Mouse (Mus musculus): ENCODE measurements at regions not wholly inside any gene's neighbourhood (a gene's known extent, or its start where the extent isn't known, plus 50 kb on each side); places are given as distances from the start of the nearest gene placed in this dataset.

DNA sequence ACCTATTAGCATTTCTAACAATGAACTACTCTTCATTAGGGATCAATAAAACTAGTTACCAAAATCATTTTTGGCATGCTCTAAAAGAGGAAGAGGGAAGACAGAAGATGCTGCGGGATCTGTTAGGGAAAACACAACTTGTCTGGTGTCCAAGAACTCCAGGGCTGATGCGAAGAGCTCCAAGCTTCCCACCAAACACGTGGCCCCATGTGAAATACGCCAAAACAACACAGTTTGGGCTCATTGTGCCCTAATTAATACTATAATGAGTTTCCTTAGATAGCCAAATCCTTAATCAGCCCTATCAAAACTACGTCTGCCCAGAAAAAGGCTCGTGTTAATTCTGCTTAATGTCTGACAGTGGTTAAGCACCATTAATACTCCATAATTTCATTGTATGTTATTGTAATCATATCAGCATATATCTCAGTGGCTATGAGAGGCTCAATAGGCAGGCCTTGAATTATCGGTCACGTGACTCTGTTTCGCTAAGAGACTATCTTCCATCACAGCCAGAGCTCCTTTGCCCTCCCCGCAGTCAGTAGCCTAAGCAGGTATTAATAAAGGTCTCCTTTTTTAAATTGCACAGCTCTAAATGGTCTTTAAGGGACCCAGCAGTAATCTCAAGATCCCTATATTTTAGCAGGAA, 223.6 kb upstream of the Pou3f3 start:
- ATAC-seq (ENCODE audit: insufficient read depth, low FRiP score, low TSS enrichment) (peak; percentile 27), DNase-seq (ENCODE audit: low spot score) (no peak)
- no peak overlapping the region for H3K4me2 ChIP-seq (ENCODE audit: low read depth)
- peaks cover 6% of the 10 kb centered on the region; the same call in 1 of the 2 replicates for H3K4me1 ChIP-seq (ENCODE audit: control insufficient read depth, insufficient read depth, low read length)
- no peak overlapping the region for H3K9ac ChIP-seq (ENCODE audit: low read length)
- WGBS, result 79% methylated on average over 10 of the region's 10 CpGs
- H3K36me3 ChIP-seq (ENCODE audit: control insufficient read depth, insufficient read depth, low read length), result no peaks in the 10 kb centered on the region
- H3K27me3 ChIP-seq (ENCODE audit: control insufficient read depth, insufficient read depth, low read length), result no peaks in the 10 kb centered on the region
- H3K4me3 ChIP-seq (ENCODE audit: low read depth, low read length), result no peak overlapping the region
- H3K27ac ChIP-seq (ENCODE audit: low read depth, low read length), result 0 out of 2 replicates have a peak overlapping the region, but pooled peaks have one; percentile 24
- H3K9me3 ChIP-seq (ENCODE audit: control insufficient read depth, low read length), result no peaks in the 10 kb centered on the region

DNA sequence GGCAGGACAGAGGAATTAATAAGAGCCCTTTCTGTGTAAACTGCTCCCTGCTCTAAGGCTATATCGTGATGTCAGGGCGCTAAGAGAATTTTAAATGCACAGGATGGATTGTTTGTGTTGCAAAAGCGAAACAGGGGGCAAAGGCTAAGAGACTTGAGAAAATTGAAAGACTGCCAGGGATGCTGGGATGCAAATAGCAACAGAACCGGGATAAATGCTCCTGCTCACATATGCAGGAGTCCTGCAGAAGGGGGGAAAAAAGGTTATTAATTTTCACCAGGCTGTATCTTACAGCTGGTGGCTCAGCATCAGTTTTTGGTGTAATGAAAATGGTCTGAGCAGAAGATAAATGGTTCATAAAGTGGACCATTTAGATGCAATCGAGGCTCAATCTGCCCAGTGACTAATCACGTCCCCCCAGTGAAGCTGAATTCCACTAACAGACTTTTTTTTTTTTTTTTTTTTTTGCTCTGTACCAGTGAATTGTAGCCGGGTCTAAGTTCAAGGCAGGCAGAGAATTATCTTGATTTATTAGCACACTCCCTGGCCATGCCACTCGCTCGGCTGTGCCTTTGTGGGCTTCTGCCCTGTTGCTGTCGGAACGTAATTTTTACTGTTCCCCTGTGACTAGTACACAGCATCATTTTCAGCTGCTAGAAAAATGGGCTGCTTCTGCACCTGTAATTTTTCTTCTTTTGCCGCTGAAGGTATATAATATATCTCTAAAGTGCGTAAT, 222.9 kb upstream of the Pou3f3 start:
- H3K4me3 ChIP-seq (ENCODE audit: low read depth, low read length), result no peak overlapping the region
- H3K4me1 ChIP-seq (ENCODE audit: control insufficient read depth, insufficient read depth, low read length), result peaks cover 6% of the 10 kb centered on the region; the same call in 1 of the 2 replicates
- 0 out of 2 replicates have a peak overlapping the region, but pooled peaks have one; percentile 10 for H3K4me2 ChIP-seq (ENCODE audit: low read depth)
- WGBS, result 21% methylated on average over 13 of the region's 13 CpGs
- H3K27ac ChIP-seq (ENCODE audit: low read depth, low read length), result peak overlapping the region; percentile 24
- peak; percentile 59 for DNase-seq (ENCODE audit: low spot score)
- peak; percentile 91 for ATAC-seq (ENCODE audit: insufficient read depth, low FRiP score, low TSS enrichment)
- H3K9me3 ChIP-seq (ENCODE audit: control insufficient read depth, low read length), result no peaks in the 10 kb centered on the region
- no peaks in the 10 kb centered on the region for H3K36me3 ChIP-seq (ENCODE audit: control insufficient read depth, insufficient read depth, low read length)
- no peak overlapping the region for H3K9ac ChIP-seq (ENCODE audit: low read length)
- no peaks in the 10 kb centered on the region for H3K27me3 ChIP-seq (ENCODE audit: control insufficient read depth, insufficient read depth, low read length)

DNA sequence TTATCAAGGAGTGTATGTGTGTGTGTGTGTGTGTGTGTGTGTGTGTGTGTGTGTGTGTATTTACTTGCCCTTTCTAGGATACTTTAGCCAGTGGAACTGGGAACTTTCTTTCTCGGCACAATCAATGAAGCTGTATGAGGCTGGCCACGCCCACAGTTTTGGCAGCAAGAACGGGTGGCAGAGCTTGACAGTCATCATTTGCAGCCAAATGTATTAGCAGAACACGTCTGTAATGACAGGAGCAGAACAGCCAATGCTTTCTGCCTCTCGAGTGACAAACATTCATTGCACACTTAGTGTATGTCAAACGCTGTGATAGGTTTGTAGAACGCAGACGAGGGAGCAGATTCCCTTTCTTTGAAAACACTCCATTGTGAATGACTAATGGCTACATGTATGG, 221.4 kb upstream of the Pou3f3 start:
- DNase-seq (ENCODE audit: low spot score) (no peak), ATAC-seq (ENCODE audit: insufficient read depth, low FRiP score, low TSS enrichment) (no peak)
- Histone ChIP-seq H3K9me3 (ENCODE audit: control insufficient read depth, low read length) (no peaks in the 10 kb centered on the region), H3K36me3 (ENCODE audit: control insufficient read depth, insufficient read depth, low read length) (no peaks in the 10 kb centered on the region), H3K9ac (ENCODE audit: low read length) (no peak overlapping the region), H3K4me1 (ENCODE audit: control insufficient read depth, insufficient read depth, low read length) (peaks cover 6% of the 10 kb centered on the region; the same call in 1 of the 2 replicates), H3K4me3 (ENCODE audit: low read depth, low read length) (no peak overlapping the region), H3K27ac (ENCODE audit: low read depth, low read length) (no peak overlapping the region), H3K4me2 (ENCODE audit: low read depth) (no peak overlapping the region), H3K27me3 (ENCODE audit: control insufficient read depth, insufficient read depth, low read length) (no peaks in the 10 kb centered on the region)
- 73% methylated on average over 8 of the region's 8 CpGs for WGBS

DNA sequence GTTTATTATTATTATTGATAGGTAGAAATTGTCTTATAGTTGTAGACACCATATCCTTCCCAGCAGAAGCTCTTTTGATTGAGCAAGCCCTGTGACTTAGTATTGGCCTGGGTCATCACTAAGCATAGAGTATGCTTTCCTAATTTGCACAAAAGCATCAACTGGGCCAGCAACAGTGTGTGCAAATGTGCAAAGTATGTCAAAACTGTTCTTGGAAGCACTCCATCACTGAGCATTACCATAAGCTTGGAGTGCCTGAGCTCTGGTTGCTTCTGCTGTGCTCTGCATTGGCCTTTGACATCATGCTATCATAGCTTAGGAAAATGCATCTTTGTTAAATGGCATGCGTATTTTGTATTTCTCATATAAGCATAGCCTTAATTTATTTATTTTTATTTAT, 220.7 kb upstream of the Pou3f3 start:
- Histone ChIP-seq H3K27ac (ENCODE audit: low read depth, low read length) (no peak overlapping the region), H3K27me3 (ENCODE audit: control insufficient read depth, insufficient read depth, low read length) (no peaks in the 10 kb centered on the region), H3K4me2 (ENCODE audit: low read depth) (no peak overlapping the region), H3K4me3 (ENCODE audit: low read depth, low read length) (no peak overlapping the region), H3K4me1 (ENCODE audit: control insufficient read depth, insufficient read depth, low read length) (peaks cover 6% of the 10 kb centered on the region; the same call in 1 of the 2 replicates), H3K9me3 (ENCODE audit: control insufficient read depth, low read length) (no peaks in the 10 kb centered on the region), H3K36me3 (ENCODE audit: control insufficient read depth, insufficient read depth, low read length) (no peaks in the 10 kb centered on the region), H3K9ac (ENCODE audit: low read length) (no peak overlapping the region)
- no peak for ATAC-seq (ENCODE audit: insufficient read depth, low FRiP score, low TSS enrichment)
- 96% methylated on average over 1 of the region's 1 CpGs for WGBS
- no peak for DNase-seq (ENCODE audit: low spot score)

DNA sequence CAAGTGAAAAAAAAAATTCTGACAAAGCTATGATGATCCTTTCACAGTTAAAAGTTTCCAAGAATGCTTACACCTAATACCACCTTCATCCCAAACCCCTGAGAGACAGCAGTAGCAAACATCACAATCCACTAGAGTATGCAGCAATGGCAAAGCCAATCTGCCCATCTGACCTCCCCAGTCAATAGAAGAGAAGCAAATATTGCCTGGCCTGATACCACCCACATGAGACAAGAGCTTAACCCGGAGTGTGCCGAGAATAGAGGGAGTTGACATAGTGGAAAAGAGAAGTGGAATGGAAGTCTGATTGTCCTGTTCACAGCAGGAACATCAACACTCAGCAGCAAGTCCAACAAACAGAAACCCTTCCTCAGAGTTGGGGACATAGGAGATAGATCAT, 219.9 kb upstream of the Pou3f3 start:
- no peaks in the 10 kb centered on the region for H3K27me3 ChIP-seq (ENCODE audit: control insufficient read depth, insufficient read depth, low read length)
- no peaks in the 10 kb centered on the region for H3K36me3 ChIP-seq (ENCODE audit: control insufficient read depth, insufficient read depth, low read length)
- H3K4me3 ChIP-seq (ENCODE audit: low read depth, low read length), result no peak overlapping the region
- no peak overlapping the region for H3K27ac ChIP-seq (ENCODE audit: low read depth, low read length)
- no peak for DNase-seq (ENCODE audit: low spot score)
- H3K9ac ChIP-seq (ENCODE audit: low read length), result no peak overlapping the region
- no peak for ATAC-seq (ENCODE audit: insufficient read depth, low FRiP score, low TSS enrichment)
- no peaks in the 10 kb centered on the region for H3K9me3 ChIP-seq (ENCODE audit: control insufficient read depth, low read length)
- WGBS, result 75% methylated on average over 2 of the region's 2 CpGs
- peaks cover 6% of the 10 kb centered on the region; the same call in 1 of the 2 replicates for H3K4me1 ChIP-seq (ENCODE audit: control insufficient read depth, insufficient read depth, low read length)
- H3K4me2 ChIP-seq (ENCODE audit: low read depth), result no peak overlapping the region

DNA sequence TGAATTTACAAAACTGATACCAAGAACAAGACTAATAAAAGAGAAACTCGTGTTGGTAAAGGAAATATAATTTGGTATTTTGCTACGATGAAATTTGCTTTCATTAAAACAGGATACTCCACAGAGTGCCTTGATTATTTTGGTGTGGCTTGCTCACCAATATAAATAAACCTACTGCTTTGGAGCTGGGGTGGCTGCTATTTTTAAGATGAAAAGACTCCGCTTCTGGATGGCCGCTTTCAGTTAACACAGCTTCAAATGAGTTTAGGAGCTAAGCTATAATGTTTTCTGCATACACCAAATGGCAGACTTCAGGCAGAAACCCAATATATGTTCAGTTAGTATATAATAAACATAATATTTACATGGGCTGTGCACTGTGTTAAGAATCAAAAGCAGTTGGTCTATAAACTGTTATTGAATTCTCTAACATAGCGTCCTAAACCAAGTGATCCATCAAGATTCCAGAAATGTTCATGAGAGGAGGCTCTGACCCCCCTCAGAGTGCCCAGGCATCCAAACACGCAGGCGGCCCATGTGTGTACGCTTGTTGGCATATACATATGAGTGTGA, 215.1 kb upstream of the Pou3f3 start:
- no peak overlapping the region for H3K27ac ChIP-seq (ENCODE audit: low read depth, low read length)
- no peaks in the 10 kb centered on the region for H3K36me3 ChIP-seq (ENCODE audit: control insufficient read depth, insufficient read depth, low read length)
- no peak overlapping the region for H3K4me2 ChIP-seq (ENCODE audit: low read depth)
- no peak overlapping the region for H3K4me3 ChIP-seq (ENCODE audit: low read depth, low read length)
- DNase-seq (ENCODE audit: low spot score), result no peak
- no peak overlapping the region for H3K9ac ChIP-seq (ENCODE audit: low read length)
- no peaks in the 10 kb centered on the region for H3K27me3 ChIP-seq (ENCODE audit: control insufficient read depth, insufficient read depth, low read length)
- WGBS, result 79% methylated on average over 8 of the region's 8 CpGs
- H3K9me3 ChIP-seq (ENCODE audit: control insufficient read depth, low read length), result no peaks in the 10 kb centered on the region
- no peaks in the 10 kb centered on the region for H3K4me1 ChIP-seq (ENCODE audit: control insufficient read depth, insufficient read depth, low read length)
- no peak for ATAC-seq (ENCODE audit: insufficient read depth, low FRiP score, low TSS enrichment)

DNA sequence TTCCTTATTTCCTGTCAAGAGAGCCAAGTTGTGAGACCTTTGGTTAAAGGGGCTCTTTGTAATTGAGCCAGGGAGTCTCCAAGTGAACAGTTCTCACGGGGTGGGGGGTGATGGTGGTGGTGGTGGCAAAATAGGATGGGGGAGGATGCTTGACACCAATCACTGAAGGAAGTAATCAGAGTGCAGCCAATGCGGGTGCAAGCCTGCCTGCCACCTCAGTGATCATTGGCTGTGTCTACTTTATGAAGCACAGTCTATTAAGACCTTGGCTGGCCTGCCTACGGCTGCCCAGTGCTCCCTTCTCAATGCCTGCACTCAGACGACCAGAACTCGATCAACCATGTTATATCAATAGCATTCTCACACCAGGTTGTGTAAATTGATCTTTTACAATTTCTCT, 206.0 kb upstream of the Pou3f3 start:
- WGBS, result 28% methylated on average over 5 of the region's 5 CpGs
- H3K27me3 ChIP-seq (ENCODE audit: control insufficient read depth, insufficient read depth, low read length), result no peaks in the 10 kb centered on the region; the same call in 1 of the 2 replicates
- peak; percentile 30 for DNase-seq (ENCODE audit: low spot score)
- H3K4me1 ChIP-seq (ENCODE audit: control insufficient read depth, insufficient read depth, low read length), result peaks cover 14% of the 10 kb centered on the region; the same call in 1 of the 2 replicates
- H3K36me3 ChIP-seq (ENCODE audit: control insufficient read depth, insufficient read depth, low read length), result no peaks in the 10 kb centered on the region
- H3K4me3 ChIP-seq (ENCODE audit: low read depth, low read length), result no peak overlapping the region
- H3K9me3 ChIP-seq (ENCODE audit: control insufficient read depth, low read length), result no peaks in the 10 kb centered on the region
- no peak overlapping the region for H3K9ac ChIP-seq (ENCODE audit: low read length)
- no peak overlapping the region for H3K4me2 ChIP-seq (ENCODE audit: low read depth)
- ATAC-seq (ENCODE audit: insufficient read depth, low FRiP score, low TSS enrichment), result peak; percentile 45; the same call in 1 of the 2 replicates
- H3K27ac ChIP-seq (ENCODE audit: low read depth, low read length), result no peak overlapping the region

DNA sequence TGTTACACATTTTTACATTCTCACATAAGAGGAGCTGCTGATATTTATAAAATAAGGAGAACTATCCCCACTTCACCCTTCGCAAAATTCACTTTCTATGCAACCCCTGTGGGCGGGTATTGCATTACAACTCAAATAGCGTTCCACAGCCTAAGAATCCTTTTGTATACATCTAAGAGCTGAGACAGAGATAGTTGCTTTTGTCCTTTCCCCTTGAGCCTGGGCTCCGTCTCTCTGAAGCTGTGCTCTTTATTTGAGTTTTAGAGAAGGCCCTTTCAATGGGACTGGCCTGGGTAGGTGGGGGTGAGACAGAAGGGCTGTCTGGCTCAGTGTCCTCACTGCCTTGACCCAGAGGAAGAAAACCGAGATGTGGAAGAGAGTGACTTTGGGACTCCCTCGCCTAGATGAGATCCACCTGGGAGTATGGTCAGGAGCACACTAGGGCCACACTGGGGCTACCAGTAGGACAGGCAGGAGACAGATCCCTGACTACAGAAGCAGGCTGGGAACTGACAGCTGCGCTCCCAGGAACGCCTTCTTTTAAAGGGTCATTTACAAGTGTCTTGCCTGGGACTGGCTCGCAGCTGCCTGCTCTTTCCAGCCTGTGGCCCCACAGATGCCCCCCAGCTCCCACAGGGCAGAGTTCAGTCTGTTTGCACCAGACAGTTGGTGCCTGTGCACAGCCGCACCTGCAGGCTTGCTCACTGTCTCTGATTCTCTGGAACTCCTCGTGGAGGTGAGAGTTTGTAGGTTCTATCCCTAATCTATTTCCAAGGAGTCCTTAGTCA, 204.5 kb upstream of the Pou3f3 start:
- Histone ChIP-seq H3K9me3 (ENCODE audit: control insufficient read depth, low read length) (no peaks in the 10 kb centered on the region), H3K27me3 (ENCODE audit: control insufficient read depth, insufficient read depth, low read length) (no peaks in the 10 kb centered on the region; the same call in 1 of the 2 replicates), H3K4me2 (ENCODE audit: low read depth) (peak overlapping the region; percentile 58), H3K36me3 (ENCODE audit: control insufficient read depth, insufficient read depth, low read length) (no peaks in the 10 kb centered on the region), H3K9ac (ENCODE audit: low read length) (peak overlapping the region; percentile 62), H3K4me3 (ENCODE audit: low read depth, low read length) (peak overlapping the region; percentile 31), H3K27ac (ENCODE audit: low read depth, low read length) (peak overlapping the region; percentile 95), H3K4me1 (ENCODE audit: control insufficient read depth, insufficient read depth, low read length) (peaks cover 14% of the 10 kb centered on the region; the same call in 1 of the 2 replicates)
- ATAC-seq (ENCODE audit: insufficient read depth, low FRiP score, low TSS enrichment), result peak; percentile 81
- peak; percentile 80 for DNase-seq (ENCODE audit: low spot score)
- 10% methylated on average over 11 of the region's 11 CpGs for WGBS
